Mouse (Mus musculus): ENCODE data around the gene Psmg1. TPM values are rescaled to one million over a fixed set of nuclear protein-coding genes. Genes with fewer than 3 reads are reported as not detected.

The Psmg1 gene
- polyA plus RNA-seq, 1 experiment from 2014 or later: 72.1 TPM

- no peak overlapping the region for H3K4me2 ChIP-seq (replicated peaks)
- ATAC-seq (ENCODE audit: low FRiP score, low read depth): no peak
- WGBS: 87% methylated on average over 5 of the region's 5 CpGs
- no peaks in the 10 kb centered on the region for H3K4me1 ChIP-seq
- H3K9me3 ChIP-seq: no peaks in the 10 kb centered on the region
- no peaks in the 10 kb centered on the region for H3K27me3 ChIP-seq (replicated peaks)
- no peak overlapping the region for H3K27ac ChIP-seq
- no peak overlapping the region for H3K9ac ChIP-seq
- no peaks in the 10 kb centered on the region for H3K36me3 ChIP-seq
- H3K4me3 ChIP-seq: no peak overlapping the region
Observed at GRCm38 (mm10) chr16:95955716-95956346, 34.9 kb downstream of the Psmg1 start.

- ATAC-seq (ENCODE audit: low FRiP score, low read depth): no peak
- no peaks in the 10 kb centered on the region for H3K4me1 ChIP-seq
- H3K4me3 ChIP-seq: no peak overlapping the region
- no peaks in the 10 kb centered on the region for H3K36me3 ChIP-seq
- no peaks in the 10 kb centered on the region for H3K9me3 ChIP-seq
- H3K27ac ChIP-seq: no peak overlapping the region
- H3K9ac ChIP-seq: no peak overlapping the region
- WGBS: 85% methylated on average over 3 of the region's 3 CpGs
- no peak overlapping the region for H3K4me2 ChIP-seq (replicated peaks)
- no peaks in the 10 kb centered on the region for H3K27me3 ChIP-seq (replicated peaks)
Observed at GRCm38 (mm10) chr16:95954341-95954740, 36.4 kb downstream of the Psmg1 start.

GRCm38 (mm10) chr16:95953159-95953650 is 37.6 kb downstream of the Psmg1 start:
- H3K4me1 ChIP-seq: no peaks in the 10 kb centered on the region

GRCm38 (mm10) chr16:95951471-95951870 is 39.3 kb downstream of the Psmg1 start:
- no peak overlapping the region for H3K4me2 ChIP-seq (replicated peaks)
- no peaks in the 10 kb centered on the region for H3K4me1 ChIP-seq
- no peaks in the 10 kb centered on the region for H3K9me3 ChIP-seq
- no peak overlapping the region for H3K4me3 ChIP-seq
- H3K27me3 ChIP-seq (replicated peaks): no peaks in the 10 kb centered on the region
- no peak overlapping the region for H3K9ac ChIP-seq
- WGBS: 98% methylated on average over 2 of the region's 2 CpGs
- no peaks in the 10 kb centered on the region for H3K36me3 ChIP-seq
- no peak for ATAC-seq (ENCODE audit: low FRiP score, low read depth)
- H3K27ac ChIP-seq: no peak overlapping the region

More at GRCm38 (mm10) chr16:95953159-95953650, 37.6 kb downstream of the Psmg1 start:
- Histone ChIP-seq H3K4me2 (replicated peaks) (no peak overlapping the region), H3K4me3 (no peak overlapping the region), H3K27me3 (replicated peaks) (no peaks in the 10 kb centered on the region), H3K9me3 (no peaks in the 10 kb centered on the region), H3K9ac (no peak overlapping the region), H3K27ac (no peak overlapping the region), H3K36me3 (no peaks in the 10 kb centered on the region)
- WGBS: 92% methylated on average over 4 of the region's 4 CpGs
- ATAC-seq (ENCODE audit: low FRiP score, low read depth): no peak

- Histone ChIP-seq H3K9ac (no peak overlapping the region), H3K4me3 (no peak overlapping the region), H3K27ac (no peak overlapping the region), H3K4me1 (no peaks in the 10 kb centered on the region), H3K9me3 (0 out of 2 replicates have a peak, but pooled peaks cover 2% of the 10 kb centered on the region), H3K27me3 (replicated peaks) (no peaks in the 10 kb centered on the region), H3K36me3 (no peaks in the 10 kb centered on the region), H3K4me2 (replicated peaks) (no peak overlapping the region)
- no peak for ATAC-seq (ENCODE audit: low FRiP score, low read depth)
- 34% methylated on average over 20 of the region's 20 CpGs for WGBS
Observed at GRCm38 (mm10) chr16:95945389-95946311, 45.1 kb downstream of the Psmg1 start.

- no peak overlapping the region for H3K9ac ChIP-seq
- H3K9me3 ChIP-seq: 0 out of 2 replicates have a peak, but pooled peaks cover 5% of the 10 kb centered on the region
- no peak for ATAC-seq (ENCODE audit: low FRiP score, low read depth)
- no peaks in the 10 kb centered on the region for H3K36me3 ChIP-seq
- H3K4me2 ChIP-seq (replicated peaks): no peak overlapping the region
- H3K27ac ChIP-seq: no peak overlapping the region
- no peak overlapping the region for H3K4me3 ChIP-seq
- no peaks in the 10 kb centered on the region for H3K27me3 ChIP-seq (replicated peaks)
- no peaks in the 10 kb centered on the region for H3K4me1 ChIP-seq
- 88% methylated on average over 6 of the region's 6 CpGs for WGBS
Observed at GRCm38 (mm10) chr16:95943186-95943585, 47.6 kb downstream of the Psmg1 start.

GRCm38 (mm10) chr16:95941575-95941974 is 49.2 kb downstream of the Psmg1 start:
- no peak overlapping the region for H3K27ac ChIP-seq
- 0 out of 2 replicates have a peak, but pooled peaks cover 14% of the 10 kb centered on the region for H3K9me3 ChIP-seq
- 89% methylated on average over 5 of the region's 5 CpGs for WGBS
- no peak overlapping the region for H3K4me3 ChIP-seq
- H3K27me3 ChIP-seq (replicated peaks): no peaks in the 10 kb centered on the region
- H3K36me3 ChIP-seq: no peaks in the 10 kb centered on the region
- ATAC-seq (ENCODE audit: low FRiP score, low read depth): no peak
- no peak overlapping the region for H3K4me2 ChIP-seq (replicated peaks)
- H3K4me1 ChIP-seq: no peaks in the 10 kb centered on the region
- H3K9ac ChIP-seq: no peak overlapping the region

- no peak overlapping the region for H3K4me3 ChIP-seq
- no peaks in the 10 kb centered on the region for H3K27me3 ChIP-seq (replicated peaks)
- no peak overlapping the region for H3K9ac ChIP-seq
- WGBS: 13% methylated on average over 6 of the region's 6 CpGs
- H3K4me1 ChIP-seq: no peaks in the 10 kb centered on the region
- H3K36me3 ChIP-seq: no peaks in the 10 kb centered on the region
- H3K27ac ChIP-seq: no peak overlapping the region
- H3K9me3 ChIP-seq: 0 out of 2 replicates have a peak, but pooled peaks cover 11% of the 10 kb centered on the region
- no peak overlapping the region for H3K4me2 ChIP-seq (replicated peaks)
- ATAC-seq (ENCODE audit: low FRiP score, low read depth): no peak
Observed at GRCm38 (mm10) chr16:95935495-95935961, 55.2 kb downstream of the Psmg1 start.

- Histone ChIP-seq H3K27me3 (replicated peaks) (no peaks in the 10 kb centered on the region), H3K36me3 (no peaks in the 10 kb centered on the region), H3K9ac (no peak overlapping the region), H3K27ac (no peak overlapping the region), H3K4me3 (no peak overlapping the region), H3K9me3 (0 out of 2 replicates have a peak, but pooled peaks cover 8% of the 10 kb centered on the region), H3K4me1 (no peaks in the 10 kb centered on the region), H3K4me2 (replicated peaks) (no peak overlapping the region)
- no peak for ATAC-seq (ENCODE audit: low FRiP score, low read depth)
- 81% methylated on average over 6 of the region's 6 CpGs for WGBS
Observed at GRCm38 (mm10) chr16:95932860-95933259, 57.9 kb downstream of the Psmg1 start.

GRCm38 (mm10) chr16:95931509-95931908 is 59.3 kb downstream of the Psmg1 start:
- Histone ChIP-seq H3K27me3 (replicated peaks) (no peaks in the 10 kb centered on the region), H3K4me3 (no peak overlapping the region), H3K27ac (no peak overlapping the region), H3K36me3 (no peaks in the 10 kb centered on the region), H3K4me1 (no peaks in the 10 kb centered on the region), H3K9ac (no peak overlapping the region), H3K4me2 (replicated peaks) (no peak overlapping the region), H3K9me3 (no peaks in the 10 kb centered on the region)
- no peak for ATAC-seq (ENCODE audit: low FRiP score, low read depth)
- 87% methylated on average over 12 of the region's 12 CpGs for WGBS
